Mouse (Mus musculus) cortical plate, adult 2 months (tissue): ENCODE data around the gene Cntrob.

Source experiments
- CTCF ChIP-seq: fragments of 200-500 bp; IDR thresholded peaks from 2 replicates; pipeline ENCODE4 v1.5.1; 2011; ENCODE audit warnings: mild to moderate bottlenecking, control low read depth, low read length; ENCODE audit not compliant: insufficient read depth; ENCODE audit errors: extremely low read depth
- POLR2A ChIP-seq: fragments of 200-500 bp; IDR thresholded peaks from 2 replicates; pipeline ENCODE4 v1.6.1; 2011; ENCODE audit warnings: mild to moderate bottlenecking, low read length, control low read depth; ENCODE audit not compliant: insufficient read depth; ENCODE audit errors: extremely low read depth

DNA sequence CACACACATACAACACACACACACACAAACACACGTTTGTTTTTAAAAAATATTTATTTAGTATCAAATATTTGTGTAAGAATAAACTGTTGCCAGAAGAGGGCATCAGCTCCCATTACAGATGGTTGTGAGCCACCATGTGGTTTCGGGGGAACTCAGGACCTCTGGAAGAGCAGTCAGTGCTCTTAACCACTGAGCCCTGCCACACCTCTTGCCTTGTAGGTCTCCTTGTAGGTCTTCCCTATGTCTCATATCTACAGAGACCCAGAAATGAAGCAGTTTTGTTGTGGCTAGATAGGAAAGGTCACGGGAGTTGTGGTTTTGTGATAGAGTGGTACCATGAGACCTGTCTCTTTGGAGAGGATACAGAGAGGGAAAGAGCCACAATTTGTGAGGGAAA lies 10.3 kb upstream of the Cntrob start:
- TF ChIP-seq CTCF: no peak
- no peak for TF ChIP-seq POLR2A
